Mouse (Mus musculus) T-helper 1 cell (primary cell): ENCODE data around the gene Ptpn6.

Experiments used
- in situ Hi-C: fragments of 300-600 bp; cut with MboI, MseI; formaldehyde crosslinking; loops from one replicate; pipeline ENCODE4 v1.15.1; 2025; ENCODE audit warnings: high pct_unique_total_duplicates

The Ptpn6 gene

DNA sequence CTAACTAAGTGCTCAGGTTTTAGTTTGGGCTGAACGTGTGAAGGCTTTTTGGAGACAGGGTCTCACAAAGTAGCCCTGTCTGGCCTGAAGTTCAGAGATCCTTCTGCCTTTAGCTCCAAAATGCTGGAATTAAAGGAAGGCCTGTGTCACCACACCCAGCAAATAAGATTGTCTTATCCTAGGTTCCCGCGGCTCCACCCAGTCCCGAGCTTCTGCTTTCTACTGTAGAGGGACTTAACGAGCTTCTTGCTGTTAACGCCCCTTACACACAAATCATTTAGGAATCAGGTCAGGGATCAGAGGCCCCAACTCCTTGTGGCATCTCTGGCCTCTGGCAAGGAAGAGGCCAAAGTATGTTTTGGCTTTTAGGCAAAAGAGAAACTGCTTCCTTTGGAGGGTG, 66.4 kb downstream of the Ptpn6 start:
- in situ Hi-C loops: loop anchor here (25.0 kb wide), 1 partner anchor 815 kb away; the partner anchor contains the start of gene Cd9
